Mouse (Mus musculus) ovary, postnatal 14 days (tissue): ENCODE data around the gene Rgs3.

Source experiments
- DNase-seq: peaks from one replicate; pipeline ENCODE4 v3.0.0; 2022; ENCODE audit warnings: low spot score

Gene Rgs3

DNA sequence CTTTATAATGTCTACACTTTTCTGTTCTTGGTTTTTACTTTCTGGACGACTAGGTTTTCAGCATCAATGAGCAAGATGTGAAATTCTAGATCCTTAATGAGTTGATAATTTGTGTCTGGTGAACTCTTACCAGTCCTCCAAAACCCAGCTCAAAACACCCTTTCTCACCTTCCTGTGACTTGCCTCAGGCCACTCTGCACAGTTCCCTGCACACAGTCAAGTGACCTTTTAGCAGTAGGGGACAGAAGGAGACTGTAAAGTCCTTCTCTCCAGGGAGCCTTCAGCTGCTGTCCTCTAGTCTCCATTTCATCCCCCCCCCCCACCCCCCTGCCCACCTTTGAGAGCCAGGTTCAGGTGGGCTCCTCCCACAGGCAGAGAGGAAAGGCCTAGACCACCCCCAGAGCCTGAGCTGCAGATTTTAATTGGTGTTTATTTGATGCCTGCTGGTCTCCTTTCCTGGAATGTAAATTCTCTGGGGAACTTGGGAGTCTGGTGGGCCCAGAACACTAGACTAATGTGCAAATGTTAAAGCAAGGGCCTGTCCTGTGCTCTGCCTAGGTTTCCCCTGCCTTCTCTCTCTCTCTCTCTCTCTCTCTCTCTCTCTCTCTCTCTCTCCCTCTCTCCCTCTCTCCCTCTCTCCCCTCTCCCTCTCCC is 185.5 kb downstream of the Rgs3 start:
- DNase-seq = no peak
